Mouse (Mus musculus) thymus, adult 2 months (tissue): ENCODE data around the gene Slc25a42.

Source experiments
- CTCF ChIP-seq: fragments of 200-500 bp; IDR thresholded peaks from 2 replicates; pipeline ENCODE4 v1.5.1; 2012; ENCODE audit warnings: mild to moderate bottlenecking, control low read depth, low read length, moderate library complexity, borderline replicate concordance; ENCODE audit not compliant: control insufficient read depth, poor library complexity, insufficient read depth; ENCODE audit errors: extremely low read depth
- POLR2A ChIP-seq: fragments of 200-500 bp; IDR thresholded peaks from 2 replicates; pipeline ENCODE4 v1.6.1; 2012; ENCODE audit warnings: mild to moderate bottlenecking, low read length, control low read depth, moderate library complexity; ENCODE audit not compliant: control insufficient read depth, poor library complexity, insufficient read depth; ENCODE audit errors: extremely low read depth

- TF ChIP-seq CTCF: no peak
- no peak for TF ChIP-seq POLR2A
Measured at GRCm38 (mm10) chr8:70215092-70215491, 3.0 kb upstream of the Slc25a42 start.
